Mouse (Mus musculus) c-Kit-positive CD71-negative TER-119-negative erythroid progenitor cells, embryonic 14.5 days (primary cell): ENCODE data around the gene 4930412O13Rik.

Source experiments
- DNase-seq: peaks from one replicate; pipeline ENCODE4 v3.0.0-alpha.2; 2013; ENCODE audit warnings: low read depth

4930412O13Rik gene

DNA sequence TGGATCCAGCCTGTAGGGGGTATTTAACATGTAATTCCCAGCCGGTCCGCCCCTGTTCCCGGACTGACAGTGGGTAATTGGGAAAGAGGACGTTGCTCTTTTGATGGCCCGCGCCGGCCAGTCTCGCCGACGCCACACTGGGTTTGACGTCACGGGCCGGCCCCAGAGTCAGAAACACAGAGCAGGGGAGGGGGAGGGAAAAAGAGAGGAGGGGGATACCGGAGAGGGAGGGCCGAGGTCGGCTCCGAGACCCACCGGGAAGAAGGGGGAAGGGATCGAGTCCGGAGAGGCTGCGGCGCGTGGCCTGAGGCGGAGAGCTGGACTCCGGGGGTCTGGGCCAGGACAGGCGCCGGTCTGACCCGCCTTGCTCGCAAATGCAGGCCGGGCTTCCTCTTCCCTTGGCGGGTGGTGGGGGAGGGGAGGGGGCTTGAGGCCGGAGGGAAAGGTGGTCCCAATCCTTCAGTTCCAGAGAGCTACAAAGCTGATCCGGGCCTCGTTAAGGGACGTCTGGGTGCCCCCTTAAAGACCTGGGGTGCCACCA lies at the start of gene 4930412O13Rik:
Gene 4930412O13Rik (plus strand): TSS at position 202 of the 541 bp plus-strand sequence.
- DNase-seq: no peak

DNA sequence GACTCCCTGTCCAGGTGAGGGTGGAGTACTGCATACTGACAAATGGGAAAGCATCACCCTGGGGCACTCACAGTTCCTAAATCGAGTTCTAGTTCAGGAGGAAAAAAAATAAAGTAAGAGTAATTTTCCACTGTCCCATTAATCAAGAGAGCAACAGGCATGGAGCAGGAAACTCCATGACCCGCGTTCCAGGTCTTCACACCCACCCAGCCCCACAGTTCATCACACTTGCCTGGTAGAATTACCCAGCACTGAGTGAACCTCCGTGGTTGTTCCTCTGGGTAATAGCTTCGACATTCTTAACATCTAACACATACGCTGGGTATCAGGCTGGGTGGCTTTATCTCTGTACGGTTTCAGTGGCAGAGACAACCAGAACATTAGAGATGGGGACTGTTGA lies 47.3 kb upstream of the 4930412O13Rik start:
- DNase-seq: no peak

DNA sequence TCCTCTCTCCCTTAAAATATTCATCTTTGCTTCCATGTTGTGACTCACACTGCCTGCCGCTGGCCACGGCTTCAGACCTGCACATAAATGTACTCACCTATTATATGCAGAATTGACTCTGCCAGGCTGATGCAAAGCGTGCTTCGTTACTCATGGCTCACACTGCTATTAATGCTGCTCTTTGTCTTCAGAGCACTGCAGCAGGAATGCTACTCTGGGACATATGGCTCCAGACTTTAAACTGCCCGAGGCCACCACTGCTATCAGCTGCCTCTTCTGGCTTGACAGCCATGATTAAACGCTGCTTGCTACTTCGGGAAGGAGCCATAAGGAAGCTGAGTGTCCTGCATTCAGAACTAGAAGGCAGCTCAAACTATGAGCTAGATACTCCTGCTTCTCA lies 45.9 kb upstream of the 4930412O13Rik start:
- DNase-seq: no peak

DNA sequence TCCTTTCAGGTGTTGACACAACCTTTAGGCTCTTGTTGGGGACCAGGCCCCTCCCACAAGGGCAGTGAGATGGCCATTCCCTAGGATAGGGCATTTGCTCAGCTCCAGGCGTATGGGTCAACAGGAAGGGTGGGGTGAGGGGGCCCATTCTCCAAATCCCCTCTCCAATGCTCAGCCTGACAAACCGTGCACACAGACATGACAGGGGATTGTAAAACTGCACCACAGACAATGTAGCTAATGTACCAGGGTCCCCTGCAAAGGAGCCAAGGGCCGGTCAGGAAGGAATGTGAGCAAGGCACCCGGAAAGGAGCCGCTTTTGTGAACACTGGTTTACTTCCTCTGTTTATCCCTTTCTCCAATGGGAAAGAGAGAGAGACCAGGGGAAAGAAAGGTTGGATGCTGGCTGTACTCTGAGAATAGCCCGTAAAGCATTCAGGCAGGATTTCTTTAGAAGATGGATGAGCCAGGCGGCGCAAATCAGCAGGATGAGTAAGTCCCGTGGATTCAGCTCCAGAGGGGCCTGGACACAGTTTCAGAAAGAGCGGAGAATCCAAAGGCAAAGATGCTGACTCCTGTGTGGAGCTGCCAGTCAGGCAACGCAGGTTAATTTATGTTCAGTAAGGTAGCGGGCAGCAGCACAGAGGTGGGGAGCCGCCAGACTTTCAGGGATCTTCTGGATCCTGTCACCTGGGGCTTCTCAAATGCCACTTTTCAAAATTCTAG lies 28.0 kb upstream of the 4930412O13Rik start:
- no peak for DNase-seq

DNA sequence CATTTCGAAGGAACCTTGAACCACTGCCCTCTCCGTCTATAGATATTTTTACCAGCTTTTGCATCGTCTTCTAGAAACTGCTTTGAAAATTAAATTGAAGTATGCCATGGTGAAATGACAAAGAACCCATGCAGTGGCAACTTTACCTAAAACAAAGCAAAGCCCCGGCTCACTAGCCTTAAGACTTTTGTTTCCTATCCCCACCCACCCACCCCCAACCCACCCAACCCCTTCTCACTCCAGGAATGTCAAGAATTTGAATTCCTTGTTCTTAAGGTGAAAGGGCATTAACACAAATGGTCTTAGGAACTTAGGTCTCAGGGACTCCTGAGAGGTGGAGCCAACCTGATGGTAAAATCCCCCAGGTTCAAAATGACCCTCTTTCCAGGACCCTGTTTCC lies 25.2 kb upstream of the 4930412O13Rik start:
- DNase-seq: no peak

DNA sequence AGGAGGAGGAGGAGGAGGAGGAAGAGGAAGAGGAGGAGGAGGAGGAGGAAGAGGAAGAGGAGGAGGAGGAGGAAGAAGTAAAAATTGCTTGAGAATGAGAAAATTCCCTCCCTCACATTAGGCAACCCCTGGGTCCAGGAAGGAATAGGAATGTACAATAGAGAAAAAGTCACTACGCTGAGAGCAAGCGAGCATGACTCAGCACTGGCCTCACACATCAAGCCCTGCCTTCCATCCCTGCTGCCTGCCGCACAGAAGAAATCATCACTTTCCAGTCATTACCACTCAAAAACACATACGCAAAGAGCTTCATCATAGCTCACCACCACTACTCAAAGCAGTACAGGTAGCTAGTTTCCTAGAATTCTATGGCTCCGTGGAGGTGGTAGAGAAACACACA lies 20.4 kb upstream of the 4930412O13Rik start:
- no peak for DNase-seq

DNA sequence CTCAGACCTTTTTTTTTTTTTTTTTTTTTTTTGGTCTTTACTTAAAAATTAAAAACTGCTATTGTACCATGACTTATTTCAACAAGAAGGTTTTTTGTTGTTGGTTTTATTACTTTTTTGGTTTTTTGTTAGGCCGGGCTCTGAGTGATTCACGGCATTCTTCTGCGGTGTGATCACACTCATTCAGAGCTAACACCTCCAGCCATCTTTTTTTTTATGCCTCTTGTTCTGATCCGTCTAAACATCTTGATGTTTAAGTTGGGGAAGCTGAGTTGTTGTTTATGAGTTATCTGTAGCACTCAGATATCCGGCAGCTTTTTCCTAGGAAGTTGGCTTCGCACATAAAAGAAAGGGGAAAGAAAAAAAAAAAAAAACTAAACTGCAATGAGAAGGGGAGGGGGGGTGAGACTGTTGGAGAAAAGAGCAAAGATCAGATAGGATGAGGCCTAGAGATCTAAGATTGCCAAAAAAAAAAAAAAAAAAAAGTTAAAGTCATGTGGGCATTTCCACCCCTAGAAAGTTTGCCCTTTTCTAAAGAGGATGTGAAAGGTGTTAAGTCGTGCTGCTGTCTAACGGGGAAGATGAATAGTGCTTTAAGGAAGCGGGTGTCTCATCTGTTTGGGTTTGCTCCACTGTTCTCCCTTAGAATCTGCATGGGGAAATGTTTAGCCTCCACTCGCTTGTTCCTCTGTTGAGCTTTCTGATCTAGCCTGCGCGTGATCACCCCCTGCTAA lies 13.8 kb upstream of the 4930412O13Rik start:
- no peak for DNase-seq

DNA sequence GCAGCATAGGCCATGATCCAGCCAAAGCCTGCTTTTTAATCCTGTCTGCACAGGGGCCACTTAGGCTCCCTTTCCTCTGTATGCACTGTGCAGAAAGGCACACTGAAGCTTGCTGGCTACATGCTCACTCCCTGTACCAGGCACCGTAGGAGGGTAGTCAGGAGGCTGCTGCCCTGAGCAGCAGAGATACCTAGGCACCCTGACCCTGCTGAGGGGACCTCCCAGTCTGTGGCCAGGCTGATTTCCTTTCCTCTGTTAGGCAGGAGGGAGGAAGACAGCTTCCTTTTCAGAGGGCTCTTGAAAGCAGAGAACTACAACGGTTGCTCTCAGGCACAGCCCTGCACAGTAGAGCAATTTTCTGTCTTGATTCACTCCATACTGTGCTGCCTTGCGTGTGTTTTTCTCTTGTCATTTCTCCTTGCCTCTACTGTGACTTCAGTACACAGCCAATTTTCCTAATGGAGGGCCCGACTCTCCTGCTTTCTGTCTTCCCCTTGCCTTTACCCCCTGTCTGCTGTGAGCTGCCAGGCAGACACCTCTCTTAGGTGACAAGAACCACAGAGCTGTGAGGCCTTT lies 9.8 kb upstream of the 4930412O13Rik start:
- no peak for DNase-seq

DNA sequence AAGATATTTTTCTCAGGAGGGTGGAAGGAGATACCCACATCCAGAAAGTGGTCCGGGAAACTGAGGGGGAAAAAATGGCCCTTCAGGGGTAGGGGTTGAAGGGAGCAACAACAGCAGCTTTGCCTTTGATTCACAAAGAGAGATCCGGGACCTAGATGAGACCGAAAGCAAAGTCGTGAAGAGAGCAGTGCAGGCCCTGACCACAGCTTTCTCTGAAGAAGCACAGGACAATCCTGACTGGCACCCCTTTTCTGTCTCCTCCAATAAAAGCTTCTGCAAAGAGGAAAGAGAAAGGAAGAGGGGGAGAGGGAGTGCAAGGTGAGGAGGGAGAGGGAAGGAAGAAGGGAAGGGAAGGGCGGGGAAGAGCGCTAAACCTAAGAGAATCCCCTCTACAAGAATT lies 9.3 kb upstream of the 4930412O13Rik start:
- DNase-seq: no peak

DNA sequence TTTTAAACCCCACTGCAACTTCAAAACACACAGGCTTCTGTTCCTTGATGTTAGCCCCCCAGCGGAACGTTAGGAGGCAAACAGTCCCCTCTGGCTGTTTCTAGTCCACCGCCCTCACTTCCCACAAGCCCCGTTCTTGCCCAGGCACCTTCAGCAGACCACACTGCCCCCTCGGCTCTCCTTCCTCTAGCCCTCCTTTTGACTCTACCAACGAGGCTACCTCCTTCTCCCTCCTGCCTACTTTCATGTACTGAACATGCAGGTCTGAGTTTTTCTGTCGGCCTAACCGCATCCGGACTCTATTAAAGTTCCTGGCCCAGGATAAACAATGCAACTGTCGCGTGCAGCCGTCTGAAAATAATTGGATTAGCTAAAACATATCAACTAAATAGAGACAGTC lies 8.4 kb upstream of the 4930412O13Rik start:
- no peak for DNase-seq

DNA sequence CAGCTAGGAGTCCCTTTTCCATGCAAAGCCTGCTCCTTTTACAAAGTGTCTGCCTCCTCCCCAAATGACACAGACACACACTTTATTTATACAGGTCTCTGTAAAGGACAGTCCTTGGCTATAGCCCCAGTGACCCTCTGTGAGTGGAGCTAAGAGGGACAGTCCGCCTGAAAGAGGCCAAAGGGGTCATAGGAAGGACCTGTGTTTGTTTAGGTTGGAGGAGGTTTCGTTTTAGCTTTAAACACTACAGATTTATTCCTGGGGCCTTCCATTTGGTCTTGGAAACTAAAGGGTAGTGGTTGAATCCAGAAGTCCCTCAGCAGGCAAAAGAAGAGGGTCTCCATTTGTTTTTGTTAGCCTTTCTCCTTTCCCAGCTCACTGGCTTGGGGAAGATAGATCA lies 7.3 kb upstream of the 4930412O13Rik start:
- DNase-seq: no peak

DNA sequence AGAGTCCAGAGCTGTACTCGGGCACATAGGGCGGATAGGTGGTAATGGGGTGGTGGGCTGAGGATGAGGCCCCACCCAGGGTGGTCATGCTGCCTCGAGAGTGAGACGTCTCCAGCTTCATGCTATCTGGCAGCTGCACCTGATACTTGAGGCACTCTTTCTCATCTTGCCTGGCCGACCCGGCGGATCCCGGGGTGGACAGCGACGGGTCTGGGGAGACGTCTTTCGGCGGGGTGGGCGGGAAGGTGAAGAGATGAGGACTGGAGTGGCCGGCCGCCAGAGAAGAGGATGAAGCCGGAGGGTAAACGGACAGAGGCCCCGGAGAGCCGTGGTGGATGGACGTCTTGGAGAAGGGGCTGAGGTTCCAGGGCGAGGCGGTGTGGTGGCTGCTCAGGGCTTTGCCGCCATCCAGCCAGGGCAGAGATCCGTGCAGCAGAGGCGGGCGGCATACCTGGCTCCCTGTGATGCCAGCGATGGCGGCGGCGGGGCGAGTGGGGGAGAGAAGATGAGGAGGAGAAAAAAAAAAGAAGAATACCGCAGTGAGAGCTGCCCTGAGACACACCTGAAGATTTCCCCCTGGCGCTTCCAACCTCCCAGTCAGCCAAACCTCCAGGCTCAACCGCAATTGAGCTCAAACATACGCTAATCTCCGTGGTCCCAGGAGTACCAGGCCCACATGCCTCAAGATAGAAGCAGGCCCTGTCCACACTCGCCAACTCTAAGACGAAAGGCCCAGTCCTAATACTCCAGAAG lies 6.4 kb upstream of the 4930412O13Rik start:
- DNase-seq: no peak

DNA sequence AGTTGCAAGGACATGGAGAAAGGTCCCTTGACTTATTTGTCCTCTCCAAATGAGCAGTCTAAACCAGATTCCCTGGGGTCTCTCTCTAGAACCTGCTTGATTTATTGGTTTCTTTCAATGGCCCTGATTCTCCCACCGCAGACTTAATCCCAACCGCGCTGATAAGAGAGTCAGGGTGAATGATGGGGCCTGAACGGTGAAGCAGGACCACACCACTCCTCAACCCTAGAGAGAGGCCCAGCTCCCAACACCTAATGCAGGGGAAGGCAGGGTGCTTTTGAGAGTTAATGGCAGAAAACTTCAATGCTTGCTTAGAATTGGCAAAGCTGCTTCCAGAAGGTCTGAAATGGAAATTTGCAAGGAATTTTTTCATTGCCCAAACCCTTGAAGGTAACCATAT lies 5.8 kb upstream of the 4930412O13Rik start:
- no peak for DNase-seq

DNA sequence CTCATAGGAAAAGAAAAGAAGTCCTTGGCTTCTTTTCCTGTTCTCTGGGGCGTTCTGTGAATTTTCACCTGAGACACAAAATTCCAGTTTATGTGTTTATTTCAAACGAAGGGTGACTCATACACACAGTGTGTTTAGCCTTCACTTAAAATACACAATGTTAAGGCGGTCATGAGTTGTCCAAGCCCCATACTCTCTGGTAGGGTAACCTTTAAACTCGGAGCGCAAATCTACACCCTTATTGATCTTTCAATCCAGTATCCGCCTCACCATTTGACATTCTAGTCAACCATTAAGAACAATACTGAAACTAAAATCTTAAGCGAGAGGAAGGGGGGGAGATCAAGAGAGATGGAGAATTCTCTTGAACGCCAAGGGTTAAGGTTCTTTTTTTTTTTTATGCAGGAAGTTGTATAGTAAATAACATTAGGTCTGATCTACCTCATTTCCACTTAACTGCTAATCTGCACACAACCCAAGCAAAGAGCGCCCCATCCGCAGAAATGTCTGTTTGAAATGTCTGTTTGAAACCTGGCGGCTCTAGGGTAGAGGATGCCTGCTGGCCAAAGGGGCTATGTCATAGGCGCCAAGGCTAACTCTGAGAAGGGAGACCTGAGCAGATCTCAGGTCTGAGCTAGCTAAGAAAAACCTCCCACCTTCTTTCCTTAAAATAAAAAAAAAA lies 5.2 kb upstream of the 4930412O13Rik start:
- DNase-seq: no peak

DNA sequence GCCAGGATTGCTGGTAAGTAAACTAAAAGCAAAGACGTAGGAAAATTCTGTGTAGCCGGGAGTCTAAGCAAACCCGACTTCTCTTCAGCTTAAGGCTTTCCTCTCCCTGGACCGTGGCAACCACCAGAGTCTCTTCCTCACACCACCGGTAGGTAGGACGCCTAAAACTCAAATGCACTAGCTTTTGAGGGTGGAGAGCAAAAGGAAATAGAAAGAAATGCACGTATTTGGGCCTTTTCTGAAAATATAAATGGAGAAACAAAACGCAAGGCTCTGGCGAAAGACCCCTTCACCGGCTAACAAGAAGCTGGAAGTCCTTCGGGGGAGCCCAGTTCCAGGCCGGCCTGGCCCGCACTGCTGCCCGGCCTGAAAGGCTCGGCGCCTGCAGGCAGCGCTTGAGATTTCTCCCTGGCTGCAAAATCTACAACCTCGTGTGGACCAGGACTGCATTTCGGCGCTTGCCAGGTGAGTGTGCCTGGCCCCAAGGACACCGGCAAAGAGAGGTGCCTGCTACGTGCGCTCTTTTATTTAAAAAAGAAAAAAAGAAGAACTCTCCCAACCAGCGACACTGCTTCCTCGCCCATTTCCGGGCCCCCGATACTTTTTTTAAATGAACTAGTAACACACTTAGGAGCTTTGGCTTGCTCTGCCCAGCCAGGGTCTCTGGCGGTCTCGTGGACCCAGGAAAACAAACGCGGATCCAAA lies 4.3 kb upstream of the 4930412O13Rik start:
- no peak for DNase-seq

DNA sequence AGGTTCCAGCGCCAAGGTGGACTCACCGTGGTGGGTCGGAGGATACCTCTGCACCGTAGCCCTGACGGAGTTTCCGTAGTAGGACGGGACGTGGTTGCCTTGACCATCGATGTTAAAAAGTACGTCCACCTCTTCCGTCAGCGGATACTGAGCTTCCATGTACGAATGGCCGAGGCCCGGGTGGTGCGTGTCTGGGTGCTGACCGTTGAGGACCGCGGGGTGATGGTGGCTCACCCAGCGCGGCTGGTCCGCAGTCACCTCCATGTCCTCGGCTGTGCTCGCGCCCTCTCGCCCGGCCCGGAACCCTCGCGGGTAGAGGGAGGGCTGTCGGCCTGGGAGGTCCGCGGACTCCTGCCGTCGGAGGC lies 3.7 kb upstream of the 4930412O13Rik start:
- DNase-seq: no peak

DNA sequence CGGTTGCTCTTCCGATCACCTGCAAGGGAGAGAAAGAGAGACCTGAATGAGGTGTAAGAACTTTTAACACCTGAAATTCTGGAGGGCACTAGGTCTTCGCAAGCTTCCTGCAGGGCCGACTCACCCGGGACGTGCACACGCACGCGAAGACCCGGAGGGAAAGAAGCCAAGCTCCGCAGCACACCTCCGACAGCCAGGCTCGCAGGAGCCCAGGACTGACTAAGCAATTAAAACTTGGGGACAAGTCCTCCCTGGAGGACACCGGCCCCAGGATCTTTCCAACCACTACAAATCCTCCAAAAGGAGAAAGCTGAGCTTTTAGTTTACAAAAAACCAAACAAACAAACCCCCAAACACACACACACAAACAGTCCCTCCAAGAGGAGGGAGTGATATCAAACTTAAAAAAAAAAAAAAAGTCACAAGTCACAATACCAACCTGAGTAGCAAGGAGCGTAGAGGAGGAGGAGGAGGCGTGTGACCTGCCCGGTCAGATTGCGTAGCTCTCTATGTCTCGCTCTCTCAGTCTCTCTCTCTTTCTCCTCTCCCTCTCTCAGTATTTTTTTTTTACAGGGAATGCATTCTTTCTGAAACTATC lies 3.0 kb upstream of the 4930412O13Rik start:
- no peak for DNase-seq

DNA sequence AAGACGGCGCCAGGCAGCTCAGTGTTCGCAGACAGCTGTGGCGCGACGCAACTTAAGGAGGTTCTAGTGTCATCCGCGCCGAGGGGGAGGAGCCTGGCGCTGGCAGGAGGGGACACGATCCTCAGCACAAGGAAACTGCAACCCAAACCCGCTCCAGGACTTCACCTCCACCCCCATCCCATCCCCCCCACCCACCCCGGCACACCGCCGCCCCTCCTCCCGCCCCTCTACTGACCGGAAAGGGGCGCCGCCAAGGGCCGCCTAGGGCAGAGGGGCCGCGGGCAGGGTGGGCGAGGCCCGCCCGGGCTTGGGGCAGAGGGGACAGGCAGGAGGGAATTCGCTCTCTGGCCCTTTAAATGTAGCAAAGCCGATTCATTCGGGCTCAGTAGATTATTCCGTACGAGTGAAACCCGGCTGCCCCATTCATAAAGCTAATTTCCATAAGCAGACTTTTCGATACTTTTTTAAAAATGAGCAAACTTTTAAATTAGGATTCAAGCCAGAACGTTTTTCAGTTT lies 2.4 kb upstream of the 4930412O13Rik start:
- no peak for DNase-seq

DNA sequence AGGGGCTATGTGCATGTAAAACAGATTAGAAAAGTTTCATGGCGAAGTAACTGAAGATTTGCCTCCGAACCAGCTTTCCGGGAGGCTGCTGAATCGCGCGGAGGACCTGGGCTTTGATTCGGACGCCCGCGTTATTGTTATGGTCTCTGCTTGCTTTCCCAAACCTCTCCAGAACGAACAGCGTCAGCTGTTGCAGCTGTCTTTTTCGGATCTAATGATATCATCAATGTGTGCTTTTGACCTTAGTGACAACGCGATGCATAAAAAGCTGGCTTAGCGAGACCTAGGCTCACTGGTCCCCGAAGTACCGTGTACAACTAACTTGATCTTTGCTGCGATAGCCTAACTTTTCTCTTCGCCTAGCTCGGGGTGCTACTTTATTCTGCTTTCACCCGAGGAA lies 2.0 kb upstream of the 4930412O13Rik start:
- DNase-seq: no peak

DNA sequence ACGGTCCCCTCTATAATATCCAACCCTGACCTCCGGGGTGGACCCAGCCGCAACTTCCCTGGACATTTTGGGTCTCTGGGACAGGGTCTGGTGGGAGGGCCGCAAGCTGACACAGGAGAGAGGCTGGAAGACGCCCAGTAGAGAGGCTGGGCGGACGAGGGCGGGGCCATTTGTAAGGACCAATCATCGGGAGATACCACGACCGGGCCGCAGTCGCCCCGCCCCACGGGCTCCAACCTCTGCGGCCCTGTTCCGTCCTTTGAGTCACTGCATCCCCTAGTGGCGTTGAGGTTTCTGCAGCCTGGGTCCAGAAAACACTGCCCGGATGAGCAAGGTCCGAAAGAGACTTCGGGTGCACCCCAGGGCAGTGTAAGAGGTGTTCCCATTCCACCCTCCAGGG lies 1.6 kb upstream of the 4930412O13Rik start:
- DNase-seq: peak; percentile 88

DNA sequence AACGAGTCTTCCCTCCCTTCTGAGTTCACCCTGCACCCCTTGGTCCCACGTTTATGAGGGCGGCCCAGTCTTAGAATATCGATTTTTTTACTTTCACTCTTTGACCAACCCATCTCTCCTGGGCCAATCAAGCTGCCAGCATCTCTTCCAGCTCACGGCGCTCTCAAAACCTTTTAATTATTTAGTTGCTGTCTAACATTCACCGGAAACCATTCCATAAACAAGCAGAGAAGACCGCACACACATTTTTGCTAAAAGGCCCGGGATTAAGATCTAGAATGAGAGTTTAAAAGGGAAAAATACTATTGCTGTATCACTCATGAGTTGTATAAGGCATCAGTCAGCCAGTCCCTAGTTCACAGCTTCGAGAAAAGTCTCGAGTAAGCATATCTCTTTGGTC lies 781 bp upstream of the 4930412O13Rik start:
- DNase-seq: no peak
